Comparison of ENCODE assay signal across 21 mouse cellular contexts in genomic region chr17:50302867-50303266, GRCm38 (mm10). TPM values are rescaled to one million over a fixed set of nuclear protein-coding genes. Genes with fewer than 3 reads are reported as not detected.
"Had no signal": no experiment of that assay in that cellular context is flagged by ENCODE, and none has a peak within 500 bp of the region (broad histone marks: within the 10 kb centered on the region; RNA-seq: fewer than 3 reads in every experiment).

No protein-coding gene starts in this region.

- ATAC-seq: intestine, postnatal 0 days; liver, postnatal 0 days; lung, postnatal 0 days; midbrain, embryonic 15.5 days had no signal

- DNase-seq: layer of hippocampus, adult 9-11 months; liver, postnatal 0 days; lung, embryonic 14.5 days; right cerebral cortex, adult 18-20 months; right cerebral cortex, postnatal 14 days; right cerebral cortex, postnatal 4 days; thymus, adult 2 months; thymus, postnatal 14 days; thymus, postnatal 4 days had no signal

- H3K27ac ChIP-seq: layer of hippocampus, adult 2 months; liver, embryonic 14.5 days; macrophage; midbrain, embryonic 12.5 days; midbrain, embryonic 15.5 days; neural tube, embryonic 12.5 days; neural tube, embryonic 15.5 days; stomach, postnatal 0 days had no signal

- H3K36me3 ChIP-seq: midbrain, embryonic 12.5 days; midbrain, embryonic 15.5 days; neural tube, embryonic 12.5 days; neural tube, embryonic 15.5 days had no signal

- H3K4me1 ChIP-seq: midbrain, embryonic 12.5 days; midbrain, embryonic 15.5 days; neural tube, embryonic 12.5 days; neural tube, embryonic 15.5 days had no signal

- H3K27me3 ChIP-seq: midbrain, embryonic 12.5 days; midbrain, embryonic 15.5 days; neural tube, embryonic 12.5 days; neural tube, embryonic 15.5 days had no signal

- H3K4me2 ChIP-seq: liver, embryonic 11.5 days; lung, embryonic 14.5 days; midbrain, embryonic 12.5 days; midbrain, embryonic 15.5 days; neural tube, embryonic 12.5 days; neural tube, embryonic 15.5 days had no signal

- H3K9me3 ChIP-seq: midbrain, embryonic 12.5 days; midbrain, embryonic 15.5 days; neural tube, embryonic 12.5 days; neural tube, embryonic 15.5 days had no signal

- H3K9ac ChIP-seq: liver, embryonic 14.5 days; liver, postnatal 0 days; lung, embryonic 14.5 days; midbrain, embryonic 12.5 days; midbrain, embryonic 15.5 days; neural tube, embryonic 12.5 days; neural tube, embryonic 15.5 days had no signal

- H3K4me3 ChIP-seq: layer of hippocampus, adult 2 months; midbrain, embryonic 12.5 days; midbrain, embryonic 15.5 days; neural tube, embryonic 12.5 days; neural tube, embryonic 15.5 days had no signal

RNA-seq across cellular contexts. Expression of gene Dazl, which starts 9.4 kb away (rescaled TPM):
- polyA plus RNA-seq: limb, embryonic 11.5 days; liver, postnatal 0 days; lung, postnatal 0 days; macrophage; neural tube, embryonic 12.5 days had no signal
